Mouse (Mus musculus): ENCODE results near the gene Myo18b. TPM values are rescaled to one million over a fixed set of nuclear protein-coding genes. Genes with fewer than 3 reads are reported as not detected.

Gene Myo18b
- total RNA-seq (2021), result 100 to 1,000 TPM; 194 to 208 TPM

- DNase-seq, result peak; percentile 85
Observed at GRCm38 (mm10) chr5:112895674-112896654, at the start of gene Myo18b. TSS of gene Myo18b (minus strand) at chr5:112896362.

- DNase-seq, result no peak
Observed at GRCm38 (mm10) chr5:112945925-112946324, 49.8 kb upstream of the Myo18b start.

- no peak for DNase-seq
Observed at GRCm38 (mm10) chr5:112942244-112942643, 46.1 kb upstream of the Myo18b start.

DNA sequence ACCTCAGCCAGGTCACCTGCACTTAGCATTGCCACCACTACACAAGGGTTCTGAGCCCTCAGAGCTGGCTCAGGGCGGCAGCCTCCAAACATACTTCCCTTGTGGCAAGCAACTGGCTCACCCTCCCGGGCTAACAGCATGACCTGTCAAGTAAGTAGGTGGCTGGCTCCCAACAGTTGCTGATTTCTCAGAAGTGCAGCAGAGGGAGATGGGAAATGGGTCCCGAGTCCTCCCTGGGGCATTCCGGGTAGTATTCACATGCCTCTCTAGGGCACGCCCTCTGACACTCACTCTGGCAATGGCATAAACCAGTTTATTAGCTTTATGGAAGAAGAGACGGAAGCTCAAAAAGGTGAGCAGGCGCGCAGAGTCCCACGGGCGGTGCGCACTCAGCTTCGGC is 44.8 kb upstream of the Myo18b start:
- no peak for DNase-seq

GRCm38 (mm10) chr5:112936632-112937031 is 40.5 kb upstream of the Myo18b start:
- no peak for DNase-seq

- no peak for DNase-seq
Observed at GRCm38 (mm10) chr5:112935436-112935835, 39.3 kb upstream of the Myo18b start.

- DNase-seq, result peak; percentile 69
Observed at GRCm38 (mm10) chr5:112932878-112933567, 36.9 kb upstream of the Myo18b start.

DNA sequence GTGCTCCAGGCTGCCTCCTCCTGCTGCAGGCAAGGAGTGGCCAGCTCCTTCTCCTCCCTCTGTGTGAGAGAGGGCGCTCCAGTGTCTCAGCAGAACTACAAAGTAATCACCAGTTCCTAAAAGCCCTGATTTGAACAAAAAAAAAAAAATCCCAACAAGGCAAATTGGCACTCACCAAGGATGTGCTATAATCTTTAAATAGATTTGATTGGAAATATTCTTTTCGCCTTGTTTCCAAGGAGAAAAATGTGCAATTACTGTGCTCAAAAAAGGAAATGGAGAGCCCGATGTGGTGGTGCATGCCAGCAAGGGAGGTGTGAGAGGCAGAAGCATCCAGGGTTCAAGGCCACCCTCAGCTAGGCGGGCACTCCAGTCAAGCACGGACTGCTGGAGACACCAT is 35.7 kb upstream of the Myo18b start:
- no peak for DNase-seq

DNA sequence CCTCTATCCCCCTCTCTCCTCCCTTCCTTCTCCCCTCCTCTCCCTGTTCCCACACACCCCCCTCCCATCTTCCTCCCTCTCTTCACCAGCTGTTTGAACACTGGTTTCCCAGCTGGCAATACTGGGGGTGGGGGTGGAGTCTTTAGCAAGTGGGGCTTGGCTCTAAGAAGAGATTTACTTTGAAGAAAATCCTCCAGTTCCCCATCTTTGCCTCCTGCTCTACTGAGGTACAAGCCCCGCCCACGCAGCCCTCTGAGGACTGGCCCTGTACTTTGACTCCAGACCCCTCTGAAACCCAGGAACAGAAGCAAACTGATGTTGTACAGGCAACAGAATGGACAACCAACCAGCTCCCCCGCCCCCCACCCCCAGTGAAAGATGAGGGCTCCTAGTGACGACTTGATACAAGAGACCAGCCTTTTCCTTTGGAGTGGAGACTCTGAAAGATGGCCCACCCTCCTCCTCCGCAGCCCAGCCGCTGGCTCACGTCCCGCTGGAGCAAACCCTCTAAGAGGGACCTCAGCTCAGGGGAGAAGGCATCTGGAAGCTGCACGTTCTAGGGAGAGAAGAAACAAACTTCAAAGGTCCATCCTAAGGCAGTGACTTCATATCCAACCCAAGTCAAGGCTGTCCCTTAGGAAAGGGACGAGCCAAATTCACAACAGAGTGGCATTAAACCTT is 32.2 kb upstream of the Myo18b start:
- no peak for DNase-seq

DNA sequence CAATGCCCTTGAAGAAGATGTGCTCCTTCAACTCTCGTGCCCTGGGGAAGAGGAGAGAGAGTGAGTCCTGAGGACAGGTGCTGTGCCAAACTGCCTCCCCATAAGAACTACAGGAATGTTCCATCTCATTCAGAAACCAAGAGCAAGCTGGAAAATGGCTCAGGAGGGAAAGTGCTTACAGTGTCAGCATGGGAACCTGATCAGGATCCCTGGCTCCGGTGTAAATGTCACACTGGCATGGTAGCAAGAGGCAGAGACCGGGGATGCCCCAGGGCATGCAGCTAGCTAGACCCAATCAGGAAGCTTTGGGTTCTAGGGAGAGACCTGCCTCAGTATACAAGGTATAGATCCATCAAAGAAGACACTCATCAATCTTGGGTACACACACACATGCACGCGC is 29.3 kb upstream of the Myo18b start:
- DNase-seq, result no peak

DNA sequence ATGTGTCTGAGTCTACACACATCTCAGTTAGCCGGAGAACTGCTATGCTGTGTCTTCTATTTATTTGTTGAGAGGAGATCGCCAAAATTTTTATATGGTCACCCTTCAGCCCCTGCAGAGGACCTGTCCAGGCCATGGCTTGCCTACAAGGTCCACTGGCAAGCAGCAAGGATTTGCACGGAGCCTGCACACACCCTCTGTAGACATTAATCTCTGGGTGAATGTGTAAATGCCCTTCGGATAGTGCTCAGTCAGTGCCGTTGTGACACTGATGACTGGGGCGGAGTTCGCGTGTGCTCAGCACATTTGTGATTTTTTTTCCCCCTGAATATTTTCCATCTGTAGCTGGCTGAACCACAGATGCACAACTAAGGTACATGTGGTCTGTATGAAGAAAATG is 28.6 kb upstream of the Myo18b start:
- DNase-seq, result no peak

GRCm38 (mm10) chr5:112923841-112924240 is 27.7 kb upstream of the Myo18b start:
- DNase-seq, result peak; percentile 38

DNA sequence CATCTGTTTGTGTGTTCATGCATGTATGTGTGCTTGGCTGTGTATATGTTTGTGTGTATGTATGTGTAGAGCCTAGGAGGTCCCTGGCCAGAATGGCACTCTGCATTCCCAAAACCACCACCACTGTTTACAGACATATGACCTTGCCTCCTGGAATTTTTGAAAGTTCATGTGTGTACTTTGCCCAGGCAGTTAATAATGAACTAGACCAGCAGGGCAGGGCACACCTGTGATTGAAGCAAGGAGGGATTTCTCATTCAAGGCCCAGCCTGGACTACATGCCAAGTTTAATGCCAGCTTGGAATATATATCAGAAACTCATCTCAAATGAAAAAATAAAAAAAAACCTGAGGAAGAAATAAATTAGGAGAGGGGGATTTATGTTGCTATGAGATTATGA is 25.8 kb upstream of the Myo18b start:
- DNase-seq, result no peak

- DNase-seq, result no peak
Observed at GRCm38 (mm10) chr5:112910381-112910780, 14.2 kb upstream of the Myo18b start.

- peak; percentile 47 for DNase-seq
Observed at GRCm38 (mm10) chr5:112908169-112908614, 12.0 kb upstream of the Myo18b start.

GRCm38 (mm10) chr5:112907504-112907903 is 11.3 kb upstream of the Myo18b start:
- no peak for DNase-seq

GRCm38 (mm10) chr5:112893462-112894060 is 2.6 kb downstream of the Myo18b start:
- DNase-seq, result no peak

DNA sequence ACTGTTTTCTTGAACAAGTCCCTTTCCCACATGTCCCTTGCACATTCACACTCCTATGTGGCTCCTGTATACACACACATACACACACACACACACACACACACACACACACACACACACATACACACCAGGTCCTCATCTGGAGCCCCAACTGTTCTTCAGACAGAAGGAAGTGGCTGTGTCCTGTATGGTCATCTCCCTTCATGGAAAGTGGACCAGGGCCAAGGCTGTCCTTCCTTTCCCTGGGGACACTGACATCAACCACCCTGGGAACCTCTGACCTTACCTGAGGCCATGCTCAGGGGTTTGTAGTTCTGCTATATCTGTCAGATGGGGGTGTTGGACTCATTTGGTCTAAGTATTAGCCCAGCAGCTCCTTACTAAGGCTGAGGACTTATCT is 3.8 kb downstream of the Myo18b start:
- no peak for DNase-seq

DNA sequence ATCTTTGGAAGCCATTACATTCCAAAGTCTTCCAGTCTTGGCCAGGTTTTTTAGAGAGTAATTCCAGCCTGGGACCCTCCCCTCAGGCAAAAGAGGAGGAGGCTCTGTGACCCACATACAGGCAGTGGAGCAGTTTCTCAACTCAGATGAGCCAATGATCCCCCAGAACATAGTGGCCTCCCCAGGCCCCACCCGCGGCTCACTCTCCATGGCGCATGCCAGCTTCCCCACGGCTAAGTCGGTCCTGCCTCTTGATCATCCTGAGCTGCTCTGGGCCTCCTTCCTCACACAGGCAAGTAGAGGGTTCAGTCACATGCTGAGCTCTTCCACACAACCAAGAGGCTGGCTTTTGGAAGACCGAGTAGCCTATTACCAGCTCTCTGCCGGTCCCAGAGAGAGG is 7.5 kb downstream of the Myo18b start:
- DNase-seq, result no peak

DNA sequence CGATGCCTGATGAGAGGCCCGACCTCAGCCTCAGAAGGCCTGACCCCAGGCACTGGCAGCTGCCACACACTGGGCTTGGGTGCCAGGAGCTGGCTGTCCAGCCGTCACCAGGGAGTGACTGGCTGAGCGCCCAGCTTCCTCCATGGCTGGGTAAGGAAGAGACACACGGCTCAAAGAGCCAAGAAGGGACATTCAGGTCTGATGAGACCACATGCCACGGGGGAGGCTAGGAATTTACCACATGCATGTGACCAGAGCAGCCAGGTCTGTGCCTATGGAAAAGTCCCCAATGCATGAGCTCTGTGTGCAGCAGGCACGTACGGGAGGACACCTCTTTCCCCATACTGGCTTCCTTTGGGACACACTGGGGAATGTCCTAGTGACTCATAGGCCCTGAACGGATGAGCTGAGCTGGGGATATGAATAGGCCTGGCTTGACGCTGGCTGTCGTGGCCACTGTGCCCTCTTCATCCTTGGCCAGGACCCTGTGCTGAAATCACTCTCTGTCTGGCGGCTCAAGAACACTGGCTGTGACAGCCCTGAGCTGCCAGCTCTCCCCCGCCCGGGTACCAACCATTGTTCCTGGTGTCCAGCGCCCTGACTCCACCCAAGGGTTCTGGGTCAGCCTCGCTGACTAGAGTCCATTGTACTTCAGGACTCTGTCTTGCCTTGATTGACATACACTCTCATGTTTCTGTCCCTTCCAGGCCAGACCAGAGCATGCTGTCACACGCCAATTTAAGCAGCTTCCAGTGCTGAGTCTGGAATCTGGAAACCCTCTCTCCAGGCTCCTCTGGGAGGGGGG is 9.3 kb downstream of the Myo18b start:
- DNase-seq, result peak; percentile 86

DNA sequence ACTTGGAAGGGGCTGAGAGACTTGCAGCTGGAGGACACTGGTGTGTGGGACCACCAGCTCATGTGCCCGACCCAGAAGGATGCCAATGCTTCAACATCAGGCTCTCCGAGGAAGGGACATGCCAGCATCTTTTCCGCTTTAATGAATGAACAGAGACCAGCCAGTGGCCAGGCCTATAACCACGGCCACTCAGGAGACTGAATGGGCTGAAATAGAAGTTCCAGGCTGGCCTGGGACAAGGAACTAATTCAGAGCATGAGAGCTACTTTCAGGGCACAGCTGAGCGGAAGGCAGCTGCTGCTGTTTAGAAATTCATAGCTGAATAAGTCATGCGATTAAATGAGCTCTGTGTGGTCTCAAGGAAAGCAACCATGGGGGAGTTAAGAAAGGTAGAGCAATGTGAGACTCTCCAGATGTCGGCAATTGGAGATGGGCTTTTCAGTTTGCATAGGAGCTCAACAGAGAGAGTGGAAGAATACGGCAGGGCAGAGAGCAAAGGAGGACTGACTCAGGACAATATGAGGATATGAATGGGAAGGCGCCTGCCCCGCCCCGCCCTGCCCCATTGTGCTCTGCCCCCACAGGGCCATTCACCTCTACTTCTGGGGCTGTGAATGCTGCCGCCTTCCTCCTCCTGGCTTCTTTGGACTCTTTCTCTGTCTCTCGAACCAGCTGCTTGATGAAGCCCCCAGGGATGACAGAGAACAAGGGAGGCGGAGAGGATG is 18.6 kb downstream of the Myo18b start:
- no peak for DNase-seq
